Mouse (Mus musculus) skeletal muscle tissue, postnatal 0 days (tissue): Measurements from ENCODE around the gene Gm21854. TPM values are rescaled to one million over a fixed set of nuclear protein-coding genes. Genes with fewer than 3 reads are reported as not detected.

Experiments
- polyA plus RNA-seq: library from polyadenylated mRNA; unstranded; fragments of >200 nt; fragmentation: Nextera tagmentation; extraction: Ambion mirVana; gene quantifications from 2 replicates; pipeline ENCODE4 v1.2.1, GENCODE M21; 2015

Gene Gm21854
- polyA plus RNA-seq: not detected in 2 replicates

GRCm38 (mm10) chrY:5656686-5657085 is at the start of gene Gm21854:
Gene Gm21854, plus strand, starts transcription at chrY:5656986.

Other genes with a start within 250 kb of the Gm21854 start
- not detected in 2 replicates for gene Gm20914, start 69.0 kb downstream of the Gm21854 start, polyA plus RNA-seq
- gene Gm28171, start 136.4 kb downstream of the Gm21854 start, polyA plus RNA-seq: not detected in 2 replicates